10 mouse cellular contexts compared by ENCODE assay signal in the genomic region with DNA sequence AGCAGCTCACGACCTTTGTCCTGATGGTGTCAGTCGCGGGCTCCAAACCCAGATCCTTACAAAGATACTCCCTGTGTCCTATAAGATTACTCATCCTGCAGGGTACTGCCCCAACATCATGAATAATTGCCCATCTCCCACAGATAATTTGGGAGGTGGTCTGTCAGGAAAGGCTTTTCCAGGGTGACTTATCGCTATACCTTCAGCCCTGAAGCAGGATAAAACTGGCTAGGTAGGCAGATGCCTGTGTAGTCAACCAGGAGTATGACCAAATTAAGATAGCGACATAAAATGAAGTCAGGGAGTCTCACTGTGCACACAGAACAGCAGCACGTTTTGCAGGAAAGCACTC. TPM values are rescaled to one million over a fixed set of nuclear protein-coding genes. Genes with fewer than 3 reads are reported as not detected.
DNase-seq lines count a peak whose midpoint lies in the region; ATAC-seq and TF ChIP-seq lines count a peak whose summit lies in the region.
"Had no signal": no experiment of that assay in that cellular context is flagged by ENCODE, and none has a peak within 500 bp of the region (broad histone marks: within the 10 kb centered on the region; RNA-seq: fewer than 3 reads in every experiment).

No protein-coding gene starts in this region.

- no peak for TF ChIP-seq CTCF in E14TG2a.4 (conservative IDR thresholded peaks at IDR 0.05; ENCODE audit: low read length)

- WGBS in heart, embryonic 11.5 days (ENCODE audit: insufficient replicate concordance): 19% methylated on average over 6 of the region's 6 CpGs
- 15% methylated on average over 6 of the region's 6 CpGs for WGBS in forebrain, embryonic 15.5 days
- 22% methylated on average over 6 of the region's 6 CpGs for WGBS in liver, embryonic 15.5 days (ENCODE audit: insufficient replicate concordance)

- peaks cover 4% of the 10 kb centered on the region; the same call in 1 of the 2 replicates for H3K36me3 ChIP-seq in heart, embryonic 11.5 days (ENCODE audit: control insufficient read depth, insufficient read depth, low read length)
- peaks cover 30% of the 10 kb centered on the region for H3K36me3 ChIP-seq in E14TG2a.4 (ENCODE audit: insufficient read depth, low read length)
- peaks cover 16% of the 10 kb centered on the region for H3K36me3 ChIP-seq in forebrain, embryonic 15.5 days
- H3K36me3 ChIP-seq in liver, embryonic 15.5 days (replicated peaks): peaks cover 29% of the 10 kb centered on the region

- H3K27me3 ChIP-seq in heart, embryonic 11.5 days (ENCODE audit: control insufficient read depth, insufficient read depth, low read length): peaks cover 6% of the 10 kb centered on the region; the same call in 1 of the 2 replicates
- peaks cover 5% of the 10 kb centered on the region; the same call in 1 of the 2 replicates for H3K27me3 ChIP-seq in E14TG2a.4 (ENCODE audit: insufficient read depth, low read length)
- no peaks in the 10 kb centered on the region for H3K27me3 ChIP-seq in forebrain, embryonic 15.5 days
- peaks cover 22% of the 10 kb centered on the region for H3K27me3 ChIP-seq in liver, embryonic 15.5 days

- H3K9ac ChIP-seq in heart, embryonic 11.5 days (ENCODE audit: low read depth, low read length): peak overlapping the region; percentile 79
- peak overlapping the region; percentile 91 for H3K9ac ChIP-seq in forebrain, embryonic 15.5 days (replicated peaks)
- peak overlapping the region; percentile 97 for H3K9ac ChIP-seq in liver, embryonic 15.5 days

- no peaks in the 10 kb centered on the region for H3K9me3 ChIP-seq in heart, embryonic 11.5 days (replicated peaks; ENCODE audit: control insufficient read depth, low read length)
- H3K9me3 ChIP-seq in E14TG2a.4 (ENCODE audit: low read length): no peaks in the 10 kb centered on the region
- no peaks in the 10 kb centered on the region for H3K9me3 ChIP-seq in forebrain, embryonic 15.5 days
- no peaks in the 10 kb centered on the region for H3K9me3 ChIP-seq in liver, embryonic 15.5 days (replicated peaks)

- ATAC-seq in heart, embryonic 11.5 days (replicated peaks; ENCODE audit: insufficient number of reproducible peaks, low FRiP score, low TSS enrichment): no peak
- ATAC-seq in forebrain, embryonic 15.5 days (replicated peaks): peak; percentile 37; the same call in 1 of the 2 replicates
- no peak for ATAC-seq in liver, embryonic 15.5 days (ENCODE audit: insufficient read depth)

- H3K27ac ChIP-seq in heart, embryonic 11.5 days (ENCODE audit: low read depth, low read length): peak overlapping the region; percentile 92; the same call in 1 of the 2 replicates
- H3K27ac ChIP-seq in forebrain, embryonic 15.5 days (replicated peaks): peak overlapping the region; percentile 94
- peak overlapping the region; percentile 96 for H3K27ac ChIP-seq in liver, embryonic 15.5 days (replicated peaks)

- peaks cover 10% of the 10 kb centered on the region for H3K4me1 ChIP-seq in heart, embryonic 11.5 days (ENCODE audit: control insufficient read depth, insufficient read depth, low read length)
- H3K4me1 ChIP-seq in E14TG2a.4 (replicated peaks; ENCODE audit: low read depth, low read length): peaks cover 23% of the 10 kb centered on the region
- peaks cover 32% of the 10 kb centered on the region for H3K4me1 ChIP-seq in forebrain, embryonic 15.5 days
- peaks cover 34% of the 10 kb centered on the region for H3K4me1 ChIP-seq in liver, embryonic 15.5 days (replicated peaks)

- H3K4me3 ChIP-seq in heart, embryonic 11.5 days (ENCODE audit: low read depth, low read length): peak overlapping the region; percentile 86
- peak overlapping the region; percentile 92 for H3K4me3 ChIP-seq in E14TG2a.4 (replicated peaks; ENCODE audit: low read length)
- peak overlapping the region; percentile 73 for H3K4me3 ChIP-seq in forebrain, embryonic 15.5 days
- H3K4me3 ChIP-seq in liver, embryonic 15.5 days (replicated peaks): peak overlapping the region; percentile 94

- DNase-seq in heart, adult 9 months (ENCODE audit: low spot score in 2 of 2): no peak
- no peak for DNase-seq in cerebellum, adult 8-10 months
- no peak for DNase-seq in adrenal gland, adult 18-20 months (ENCODE audit: low spot score in 2 of 2)
- DNase-seq in thymus, postnatal 14 days: no peak

- H3K4me2 ChIP-seq in heart, embryonic 11.5 days: peak overlapping the region; percentile 100
- peak overlapping the region; percentile 90 for H3K4me2 ChIP-seq in forebrain, embryonic 15.5 days (replicated peaks)
- peak overlapping the region; percentile 96 for H3K4me2 ChIP-seq in liver, embryonic 15.5 days

RNA-seq across cellular contexts. Expression of gene Rnf187, which starts 0.3 kb away (rescaled TPM):
- polyA plus RNA-seq in heart, embryonic 11.5 days (2014; fragmentation: Nextera tagmentation; extraction: Ambion mirVana): 172 and 192 TPM in 2 replicates
- 508 and 517 TPM in 2 replicates for polyA plus RNA-seq in forebrain, embryonic 15.5 days (2015; fragmentation: Nextera tagmentation; extraction: Ambion mirVana)
- polyA plus RNA-seq in liver, embryonic 15.5 days (2015; fragmentation: Nextera tagmentation; extraction: Ambion mirVana): 111 and 117 TPM in 2 replicates
- total RNA-seq in adrenal gland, adult 18-20 months (2021): 100 to 1,000 TPM; 171 to 177 TPM

RNA-seq across cellular contexts. Expression of gene Hist3h2ba, which starts 9.7 kb away (rescaled TPM):
- 6.4 and 8.4 TPM in 2 replicates for polyA plus RNA-seq in heart, embryonic 11.5 days (2014; fragmentation: Nextera tagmentation; extraction: Ambion mirVana)
- polyA plus RNA-seq in forebrain, embryonic 15.5 days (2015; fragmentation: Nextera tagmentation; extraction: Ambion mirVana): 355 and 373 TPM in 2 replicates
- 9.2 and 9.6 TPM in 2 replicates for polyA plus RNA-seq in liver, embryonic 15.5 days (2015; fragmentation: Nextera tagmentation; extraction: Ambion mirVana)
- 1 to 10 TPM; 5.8 to 6.0 TPM for total RNA-seq in adrenal gland, adult 18-20 months (2021)

RNA-seq across cellular contexts. Expression of gene Hist3h2a, which starts 15.4 kb away (rescaled TPM):
- 22.5 and 23.3 TPM in 2 replicates for polyA plus RNA-seq in heart, embryonic 11.5 days (2014; fragmentation: Nextera tagmentation; extraction: Ambion mirVana)
- polyA plus RNA-seq in forebrain, embryonic 15.5 days (2015; fragmentation: Nextera tagmentation; extraction: Ambion mirVana): 155 and 160 TPM in 2 replicates
- 16.1 and 16.4 TPM in 2 replicates for polyA plus RNA-seq in liver, embryonic 15.5 days (2015; fragmentation: Nextera tagmentation; extraction: Ambion mirVana)
- total RNA-seq in adrenal gland, adult 18-20 months (2021): 10 to 100 TPM; 13.3 to 17.6 TPM

RNA-seq across cellular contexts. Expression of gene Trim17, which starts 15.4 kb away (rescaled TPM):
- polyA plus RNA-seq in heart, embryonic 11.5 days (2014; fragmentation: Nextera tagmentation; extraction: Ambion mirVana): 1.0 and 1.1 TPM in 2 replicates
- polyA plus RNA-seq in forebrain, embryonic 15.5 days (2015; fragmentation: Nextera tagmentation; extraction: Ambion mirVana): 1.9 and 2.7 TPM in 2 replicates
- 0.06 and 0.14 TPM in 2 replicates for polyA plus RNA-seq in liver, embryonic 15.5 days (2015; fragmentation: Nextera tagmentation; extraction: Ambion mirVana)
- total RNA-seq in adrenal gland, adult 18-20 months (2021): under 1 TPM; 0.06 to 0.10 TPM

RNA-seq across cellular contexts. Expression of gene Btnl10, which starts 21.4 kb away (rescaled TPM):
- 0.27 TPM in 1 of 2 replicates, not detected in the other for polyA plus RNA-seq in heart, embryonic 11.5 days (2014; fragmentation: Nextera tagmentation; extraction: Ambion mirVana)
- not detected in 2 replicates for polyA plus RNA-seq in forebrain, embryonic 15.5 days (2015; fragmentation: Nextera tagmentation; extraction: Ambion mirVana)
- 14.3 and 16.4 TPM in 2 replicates for polyA plus RNA-seq in liver, embryonic 15.5 days (2015; fragmentation: Nextera tagmentation; extraction: Ambion mirVana)
- total RNA-seq in adrenal gland, adult 18-20 months (2021): not detected
- total RNA-seq: left cerebral cortex, postnatal 14 days had no signal
- polyA plus RNA-seq: CD4-positive, CD25-positive, alpha-beta regulatory T cell, adult 4 months had no signal

Comparison
In these comparisons a context has a peak if more than half of its experiments do, and no peak if none do; other contexts are left out.
1. RNA of gene Hist3h2ba, which starts 9.7 kb away (polyA plus RNA-seq): 355 to 373 TPM in forebrain, embryonic 15.5 days; 9.2 to 9.6 TPM in liver, embryonic 15.5 days and 6.4 to 8.4 TPM in heart, embryonic 11.5 days; every median in the first group is over 10 times any median in the second.
2. Peak in every context shown above with its lines, with median percentiles within 50 percentile points of each other: H3K27ac ChIP-seq, H3K4me2 ChIP-seq, H3K4me3 ChIP-seq and H3K9ac ChIP-seq.